Mouse (Mus musculus): ENCODE measurements at regions not wholly inside any gene's neighbourhood (a gene's known extent, or its start where the extent isn't known, plus 50 kb on each side); places are given as distances from the start of the nearest gene placed in this dataset.

DNA sequence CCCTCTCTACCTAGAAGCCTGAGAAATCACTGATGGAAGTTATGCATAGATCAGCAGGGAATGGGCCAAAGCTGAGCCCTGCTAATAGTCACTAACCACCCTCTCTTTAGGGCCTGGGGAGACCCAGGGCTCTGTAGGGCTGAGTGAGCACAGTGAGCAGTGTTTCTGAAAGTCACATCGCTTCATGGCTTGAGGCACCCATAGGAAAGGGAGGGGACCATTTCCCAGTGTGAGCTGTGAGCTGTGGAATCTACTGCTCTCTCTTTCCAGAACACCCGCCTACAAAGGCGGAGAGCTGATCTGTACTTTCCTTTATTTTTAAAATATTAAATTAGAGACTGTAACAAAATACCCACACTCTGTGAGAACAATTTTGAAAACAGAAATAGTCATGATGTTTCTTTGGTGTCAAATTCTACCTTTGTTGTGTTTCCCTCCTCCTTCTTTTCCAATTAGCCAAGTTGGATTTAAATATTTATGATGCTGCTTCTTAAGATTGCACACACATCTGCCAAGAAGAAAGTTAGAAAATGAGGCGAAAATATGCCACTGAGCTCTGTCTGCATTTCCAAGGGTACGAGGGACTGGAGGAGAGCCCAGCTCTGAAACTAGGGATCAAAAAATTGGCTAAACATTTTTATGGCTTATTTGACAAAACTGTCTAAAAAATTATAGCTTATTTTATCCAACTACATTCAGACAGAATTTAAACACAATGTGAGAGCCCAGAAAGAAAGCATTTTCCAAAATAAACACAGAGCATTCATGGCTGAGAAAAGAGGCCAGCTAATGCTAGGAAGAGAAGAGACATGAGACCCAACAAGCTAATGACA is 111.7 kb upstream of the Tmtc1 start:
- ChIA-PET CTCF (no interaction called here), POLR2A (no interaction called here)

- CTCF ChIA-PET: no interaction called here
- POLR2A ChIA-PET: no interaction called here
Observed at GRCm38 (mm10) chr6:148554463-148554862, 110.3 kb upstream of the Tmtc1 start.

DNA sequence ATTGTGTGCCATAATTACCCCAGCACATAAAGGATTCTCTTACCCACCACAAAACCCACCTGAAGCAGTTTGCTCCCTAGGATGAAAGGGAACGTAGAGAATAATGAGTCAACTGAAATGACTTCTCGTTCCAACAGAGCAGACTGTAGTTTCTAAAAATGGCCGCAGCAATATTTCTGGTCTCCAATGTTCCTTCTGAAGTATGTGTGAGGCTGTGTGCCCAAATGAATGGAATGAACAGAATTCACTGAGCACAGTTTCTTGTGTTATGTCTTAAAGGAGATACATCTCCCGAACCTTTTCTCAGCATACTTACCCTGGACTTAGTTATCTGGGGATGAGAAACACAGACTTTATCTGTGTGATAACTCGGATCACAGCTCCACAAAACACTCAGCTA is 109.4 kb upstream of the Tmtc1 start:
- POLR2A ChIA-PET: no interaction called here
- CTCF ChIA-PET: interaction anchor here in 1 of 4 experiments (0.6 kb wide), 1 partner anchor 139 kb away, joined by 6 read pairs; no protein-coding TSS in a partner anchor

- CTCF ChIA-PET: no interaction called here
- POLR2A ChIA-PET: no interaction called here
Observed at GRCm38 (mm10) chr6:148551097-148551496, 106.9 kb upstream of the Tmtc1 start.

DNA sequence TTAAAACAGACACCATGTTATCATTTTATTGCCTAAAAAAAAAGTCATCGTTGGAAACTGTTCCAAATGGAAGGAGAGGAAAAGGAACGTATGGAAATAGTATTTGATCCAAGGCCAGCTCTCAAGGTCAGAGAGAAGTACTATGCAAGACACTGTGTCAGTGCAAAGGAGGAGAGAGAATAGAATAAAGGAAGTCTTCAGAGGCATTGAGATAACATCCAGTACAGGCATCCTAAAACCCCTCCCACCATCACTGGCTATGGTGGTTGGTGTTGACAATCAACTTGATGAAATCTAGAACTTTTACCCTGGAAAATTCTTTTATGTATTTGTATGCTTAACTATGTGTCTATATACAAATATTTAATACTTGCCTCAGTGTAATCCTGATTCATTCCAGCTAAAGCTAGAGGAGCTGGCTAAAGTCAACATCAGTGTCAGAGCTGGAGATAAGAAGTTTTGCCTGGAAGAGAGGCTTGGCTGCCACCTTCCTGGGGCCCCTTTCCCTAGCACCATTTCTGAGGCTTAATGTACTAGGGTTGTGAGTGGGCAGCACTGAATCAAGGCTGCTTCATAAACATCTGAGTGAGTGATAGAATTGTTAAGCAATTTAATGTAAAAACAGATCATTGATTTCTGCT is 104.1 kb upstream of the Tmtc1 start:
- POLR2A ChIA-PET: interaction anchor here in 1 of 4 experiments (1.2 to 1.3 kb wide), 2 partner anchors 11 to 21 kb away, joined by 3 to 4 read pairs; no protein-coding TSS in a partner anchor

DNA sequence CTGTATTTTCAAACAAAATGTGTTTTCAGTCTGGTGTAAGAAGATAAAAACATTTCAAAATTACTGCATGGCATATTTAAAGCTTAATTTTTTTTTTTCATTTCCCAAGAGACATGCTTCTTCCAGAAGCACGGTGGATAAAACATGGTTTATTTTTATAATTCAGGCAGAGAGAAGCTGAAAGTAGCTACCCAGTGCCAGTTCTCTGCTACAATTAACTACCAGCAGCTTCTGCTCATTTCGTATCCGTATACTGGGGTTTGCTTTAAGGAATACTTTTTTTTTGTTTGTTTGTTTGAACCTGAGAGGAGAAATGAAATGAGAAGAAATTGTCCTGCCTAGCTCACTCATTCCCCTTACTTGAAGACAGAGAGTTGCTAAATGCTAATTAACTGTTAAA is 98.9 kb upstream of the Tmtc1 start:
- CTCF ChIA-PET: no interaction called here
- POLR2A ChIA-PET: interaction anchor here in 1 of 4 experiments (0.6 kb wide), 1 partner anchor 18 kb away, joined by 5 read pairs; no protein-coding TSS in a partner anchor

More for the DNA sequence above, 104.1 kb upstream of the Tmtc1 start:
- CTCF ChIA-PET: no interaction called here

GRCm38 (mm10) chr6:148541981-148542380 is 97.8 kb upstream of the Tmtc1 start:
- ChIA-PET CTCF (no interaction called here), POLR2A (no interaction called here)

- CTCF ChIA-PET: interaction anchor here in 1 of 4 experiments (1.3 kb wide), 1 partner anchor 148 kb away, joined by 3 read pairs; no protein-coding TSS in a partner anchor
- POLR2A ChIA-PET: no interaction called here
Observed at GRCm38 (mm10) chr6:148539207-148539960, 95.2 kb upstream of the Tmtc1 start.

DNA sequence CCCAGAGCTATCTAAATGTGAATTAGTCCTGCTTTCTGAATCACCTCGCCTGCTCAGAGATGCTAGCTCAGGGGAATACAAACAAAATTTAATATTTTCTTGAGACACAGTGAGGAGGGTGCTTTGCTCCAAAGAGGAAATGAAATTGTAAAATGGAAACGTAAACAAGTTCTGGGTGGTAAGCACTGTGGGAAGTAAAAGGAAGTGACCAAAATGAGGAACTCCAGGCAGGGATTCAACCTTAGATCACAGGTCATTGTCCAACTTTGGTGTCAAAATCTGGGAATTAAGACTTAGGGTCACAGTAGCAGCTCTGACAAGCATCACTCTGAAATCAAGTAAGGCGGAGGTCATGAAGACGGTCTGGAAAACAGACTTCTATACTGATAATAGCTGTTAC is 90.2 kb upstream of the Tmtc1 start:
- ChIA-PET POLR2A (interaction anchor here in 2 of 4 experiments (0.6 to 1.0 kb wide), 2 partner anchors 18 to 362 kb away, joined by 3 read pairs; partner anchors contain the start of gene Caprin2 (in 1 of the 2)), CTCF (interaction anchor here in 1 of 4 experiments (0.7 kb wide), 1 partner anchor 61 kb away, joined by 3 read pairs; no protein-coding TSS in a partner anchor)

DNA sequence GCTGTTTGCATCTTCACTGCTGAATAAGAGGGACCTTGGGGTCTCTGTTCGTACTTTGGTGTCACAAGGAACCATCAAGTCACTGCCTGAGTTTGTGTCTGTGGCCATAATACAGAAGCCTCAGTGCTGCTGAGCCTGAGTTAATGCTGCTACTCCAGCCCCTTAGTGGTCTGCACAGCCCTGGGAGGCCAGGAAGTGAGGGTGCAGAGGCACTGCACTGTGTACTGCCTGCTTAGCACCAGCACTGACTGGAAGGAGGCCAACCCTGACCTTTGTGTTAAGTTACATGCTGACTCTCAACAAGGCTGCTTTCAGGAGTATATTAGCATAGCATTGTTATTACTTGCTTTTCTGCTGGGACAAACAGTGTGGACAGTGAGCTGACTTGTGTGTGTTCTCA is 86.9 kb upstream of the Tmtc1 start:
- POLR2A ChIA-PET: interaction anchor here in 2 of 4 experiments (0.6 to 1.2 kb wide), 7 partner anchors 10 to 388 kb away, joined by 3 read pairs; partner anchors contain the start of gene Tmtc1 (in 1 of the 2)
- CTCF ChIA-PET: no interaction called here

DNA sequence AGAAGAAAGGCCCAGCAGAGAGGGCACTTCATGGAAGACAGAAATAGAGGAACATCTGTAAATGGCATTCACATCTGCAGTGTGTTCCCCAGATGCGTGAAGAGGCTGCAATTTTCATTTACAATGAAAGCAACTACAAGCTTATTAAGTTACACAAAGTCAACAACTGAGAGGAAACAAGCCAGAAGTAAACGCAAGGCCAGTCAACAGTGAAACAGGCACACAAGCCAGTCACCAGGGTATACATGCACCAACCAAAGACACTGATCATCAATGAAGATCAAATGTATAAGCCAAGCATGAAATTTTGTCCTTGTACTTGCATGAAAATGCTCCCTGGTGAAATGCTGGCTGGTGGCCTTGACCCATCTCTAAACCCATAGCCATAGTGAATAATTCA is 84.4 kb upstream of the Tmtc1 start:
- ChIA-PET CTCF (no interaction called here), POLR2A (interaction anchor here in 1 of 4 experiments (0.6 kb wide), 1 partner anchor 19 kb away, joined by 3 read pairs; no protein-coding TSS in a partner anchor)

GRCm38 (mm10) chr6:148522893-148523292 is 78.7 kb upstream of the Tmtc1 start:
- POLR2A ChIA-PET: interaction anchor here in 1 of 4 experiments (0.7 kb wide), 1 partner anchor 67 kb away, joined by 3 read pairs; no protein-coding TSS in a partner anchor

DNA sequence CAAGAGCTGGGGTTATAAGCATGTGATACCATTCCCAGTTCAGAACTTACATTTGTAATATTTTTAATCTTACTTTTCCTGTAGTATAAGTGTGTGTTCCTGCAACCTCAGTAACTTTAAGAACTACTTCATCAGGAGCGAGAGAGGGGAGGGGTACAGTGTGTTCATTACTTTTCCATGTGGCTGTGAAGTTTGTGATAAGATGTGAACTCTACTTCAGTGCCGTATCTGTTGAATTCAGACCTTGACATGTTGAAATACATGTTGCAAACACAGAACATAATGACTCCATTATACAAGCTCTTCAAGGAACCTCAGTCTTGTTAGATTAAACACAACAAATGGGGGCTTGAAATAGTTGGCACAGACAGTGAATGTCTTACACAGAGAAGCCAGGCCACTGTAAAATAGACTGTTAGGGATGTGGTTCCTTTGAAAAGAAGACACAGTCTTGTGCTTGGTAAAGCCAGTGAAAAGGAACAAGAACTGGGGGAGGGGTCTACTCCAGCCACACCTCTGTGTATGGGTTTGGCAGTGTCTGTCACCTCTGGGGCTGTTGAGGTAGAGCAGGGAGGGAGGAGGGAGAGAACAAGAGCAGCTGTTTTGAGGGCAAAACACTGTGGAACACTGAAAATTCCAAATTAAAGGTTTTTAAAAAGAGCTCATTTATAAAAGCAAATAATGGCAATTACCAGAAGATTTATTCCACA is 73.5 kb upstream of the Tmtc1 start:
- CTCF ChIA-PET: no interaction called here
- POLR2A ChIA-PET: no interaction called here

More at GRCm38 (mm10) chr6:148522893-148523292, 78.7 kb upstream of the Tmtc1 start:
- CTCF ChIA-PET: no interaction called here

DNA sequence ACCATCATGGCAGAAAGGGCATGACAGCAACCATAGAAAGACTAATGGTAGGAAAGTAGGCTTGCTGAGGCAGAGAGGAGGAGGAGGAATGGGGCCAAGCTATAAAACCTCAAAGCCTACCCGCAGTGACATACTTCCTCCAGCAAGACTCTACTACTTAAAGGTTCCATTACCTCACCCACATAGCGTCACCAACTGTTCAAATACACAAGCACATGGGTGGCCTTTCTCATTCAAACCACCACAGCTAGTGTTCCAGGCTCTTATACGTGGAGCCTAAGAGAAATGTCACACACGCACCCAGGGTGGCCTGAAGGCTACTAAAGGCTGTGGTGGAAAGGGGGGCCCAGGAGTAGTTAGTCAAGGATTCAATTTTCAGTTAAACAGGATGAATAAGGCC is 72.5 kb upstream of the Tmtc1 start:
- CTCF ChIA-PET: no interaction called here
- POLR2A ChIA-PET: no interaction called here

- POLR2A ChIA-PET: no interaction called here
- CTCF ChIA-PET: no interaction called here
Observed at GRCm38 (mm10) chr6:148515105-148515504, 70.9 kb upstream of the Tmtc1 start.

DNA sequence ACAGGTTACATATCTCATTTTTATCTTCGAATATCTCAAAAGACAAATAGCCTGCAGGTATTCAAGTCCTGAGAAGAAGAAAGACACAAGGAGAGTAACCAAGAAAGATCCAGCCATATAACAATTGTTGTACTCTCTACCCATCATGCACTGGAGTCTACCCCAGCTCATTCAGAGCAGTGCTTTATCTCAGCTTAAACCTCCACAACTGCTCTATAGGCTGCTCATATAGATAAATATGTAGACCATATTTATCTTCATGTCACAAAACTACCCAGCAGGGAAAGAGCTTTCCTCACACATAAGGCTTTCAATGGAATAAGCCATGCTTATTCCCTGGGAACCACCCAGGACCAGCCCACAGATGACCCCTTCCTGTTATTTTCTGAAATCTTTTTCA is 70.5 kb upstream of the Tmtc1 start:
- ChIA-PET CTCF (no interaction called here), POLR2A (no interaction called here)

- ChIA-PET POLR2A (no interaction called here), CTCF (no interaction called here)
Observed at GRCm38 (mm10) chr6:148514124-148514523, 69.9 kb upstream of the Tmtc1 start.

DNA sequence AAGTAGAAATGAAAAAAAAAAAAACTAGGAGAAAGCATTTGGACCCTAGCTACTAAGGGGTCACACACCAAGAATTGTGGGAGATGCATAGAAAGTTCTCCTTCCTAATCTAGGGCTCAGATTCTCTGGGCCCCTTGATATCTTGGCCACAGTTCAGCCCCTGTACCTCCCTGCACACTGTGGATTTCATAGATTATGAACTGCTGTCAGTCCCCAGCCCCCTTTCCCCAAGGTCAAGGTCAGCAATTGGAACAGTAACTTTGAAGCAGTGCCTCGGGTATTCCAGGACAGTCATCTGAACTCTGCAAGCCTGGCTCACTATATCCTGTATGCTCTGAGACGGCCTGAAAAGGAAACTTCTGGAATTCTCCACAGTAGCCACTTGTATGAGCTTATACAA is 68.9 kb upstream of the Tmtc1 start:
- POLR2A ChIA-PET: no interaction called here
- CTCF ChIA-PET: interaction anchor here in 2 of 4 experiments (0.7 to 1.0 kb wide), 2 partner anchors 8 to 103 kb away, joined by 3 read pairs; no protein-coding TSS in a partner anchor

DNA sequence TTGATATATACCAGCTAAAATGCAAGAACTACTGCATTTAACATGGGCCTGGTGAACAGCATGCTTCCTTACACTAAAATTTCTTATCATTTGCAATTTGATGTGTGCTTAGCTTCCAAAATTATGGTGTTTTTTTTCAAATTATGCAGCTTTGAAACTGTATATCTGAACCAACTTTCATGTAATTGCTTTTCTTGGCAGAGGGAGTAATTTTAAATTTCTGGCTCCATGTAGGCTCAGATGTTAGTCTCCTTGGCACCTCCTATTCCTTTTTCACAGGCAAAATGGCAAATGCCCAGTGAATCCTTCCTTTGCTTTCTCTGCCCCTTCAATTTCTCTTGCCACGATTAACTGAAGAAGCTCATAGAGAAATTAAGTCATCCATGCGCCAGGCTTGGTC is 61.1 kb upstream of the Tmtc1 start:
- POLR2A ChIA-PET: no interaction called here

More for the DNA sequence above, 61.1 kb upstream of the Tmtc1 start:
- CTCF ChIA-PET: no interaction called here
